Mouse (Mus musculus) liver, embryonic 14.5 days (tissue): ENCODE data around the gene Tfeb. TPM values are rescaled to one million over a fixed set of nuclear protein-coding genes. Genes with fewer than 3 reads are reported as not detected.

Source experiments
- ATAC-seq: fragments of 200-750 bp; cut with Nextera tagmentation; 2 replicates; pipeline ENCODE4 v1.8.0; 2017; ENCODE audit warnings: moderate number of reproducible peaks, mild to moderate bottlenecking, moderate library complexity; ENCODE audit not compliant: insufficient read depth
- DNase-seq, 3 experiments: peaks; one replicate each; pipeline ENCODE4 v3.0.0-alpha.2; 2012 to 2013; ENCODE audit warnings: low read depth in 3 of 3, low spot score in 3 of 3
- H3K27ac ChIP-seq: fragments of 300-500 bp; sonication (generic); 2 replicates; pipeline ENCODE4 v1.5.1; 2014; ENCODE audit warnings: moderate library complexity, mild to moderate bottlenecking, control low read depth, inconsistent platforms
- H3K27me3 ChIP-seq: fragments of 300-500 bp; sonication (generic); 2 replicates; pipeline ENCODE4 v1.6.1; 2014; ENCODE audit warnings: mild to moderate bottlenecking, low read length, moderate library complexity; ENCODE audit not compliant: control insufficient read depth, insufficient read depth
- H3K36me3 ChIP-seq: fragments of 300-500 bp; sonication (generic); replicated peaks from 2 replicates; pipeline ENCODE4 v1.6.1; 2014; ENCODE audit warnings: low read depth; ENCODE audit not compliant: control insufficient read depth, insufficient read depth
- H3K4me1 ChIP-seq, 2 experiments: fragments of 200-500 bp in 1 of 2; fragments of 300-500 bp in 1 of 2; sonication (generic) in 1 of 2; replicated peaks; 2 replicates each; pipeline ENCODE4 v1.6.1; 2012 to 2014; ENCODE audit warnings: antibody characterized with exemption in 1 of 2, inconsistent platforms in 1 of 2, low read length in 1 of 2; ENCODE audit not compliant: control insufficient read depth in 2 of 2, insufficient read depth in 2 of 2
- H3K4me2 ChIP-seq: fragments of 300-500 bp; sonication (generic); 2 replicates; pipeline ENCODE4 v1.6.1; 2014; ENCODE audit warnings: low read depth, mild to moderate bottlenecking, control low read depth, moderate library complexity
- H3K4me3 ChIP-seq, 2 experiments: fragments of 200-500 bp in 1 of 2; fragments of 300-500 bp in 1 of 2; sonication (generic) in 1 of 2; 2 replicates each; pipeline ENCODE4 v1.5.1; 2012 to 2014; ENCODE audit warnings: low read depth in 2 of 2, low read length in 2 of 2, mild to moderate bottlenecking in 2 of 2, control low read depth in 1 of 2, inconsistent platforms in 1 of 2, moderate library complexity in 1 of 2; ENCODE audit not compliant: insufficient read depth in 1 of 2
- H3K9ac ChIP-seq: fragments of 300-500 bp; sonication (generic); replicated peaks from 2 replicates; pipeline ENCODE4 v1.6.1; 2014; ENCODE audit warnings: mild to moderate bottlenecking, control low read depth, moderate library complexity
- H3K9me3 ChIP-seq: fragments of 300-500 bp; sonication (generic); 2 replicates; pipeline ENCODE4 v1.6.1; 2016; ENCODE audit warnings: low read length, mixed read lengths; ENCODE audit not compliant: control insufficient read depth
- CTCF ChIP-seq: IDR thresholded peaks from 2 replicates; pipeline ENCODE4 v1.5.1; 2016; ENCODE audit warnings: antibody characterized with exemption, low read depth, control low read depth
- EP300 ChIP-seq: IDR thresholded peaks from 2 replicates; pipeline ENCODE4 v1.6.1; 2016; ENCODE audit warnings: antibody characterized with exemption, low read depth
- WGBS: fragments of 180-500 bp; shearing (Covaris S2); extraction: QIAGEN DNeasy Blood & Tissue Kit; methylation state at CpG from one replicate; pipeline ENCODE4 v1.1.7; 2014; ENCODE audit not compliant: insufficient replicate concordance; 5-methylcytosine and 5-hydroxymethylcytosine counted together
- polyA plus RNA-seq, 2 experiments: library from polyadenylated mRNA; depleted of rRNA in 1 of 2; stranded (reverse) in 1 of 2; unstranded in 1 of 2; fragments of >200 nt; fragmentation: Nextera tagmentation in 1 of 2; extraction: Ambion mirVana in 1 of 2; gene quantifications; 2 replicates each; pipeline versions ENCODE4 v1.2.1 to v1.2.3; 2012 to 2014

Gene Tfeb
- polyA plus RNA-seq, 2 experiments = 2.4 to 3.2 TPM

GRCm38 (mm10) chr17:47831161-47831560, 94.3 kb downstream of the Tfeb start:
- WGBS = 28% methylated on average over 9 of the region's 9 CpGs

GRCm38 (mm10) chr17:47831772-47832171, 94.9 kb downstream of the Tfeb start:
- 43% methylated on average over 5 of the region's 5 CpGs for WGBS
- Histone ChIP-seq H3K27ac (no peak overlapping the region), H3K9ac (no peak overlapping the region), H3K27me3 (peaks cover 27% of the 10 kb centered on the region), H3K36me3 (no peaks in the 10 kb centered on the region), H3K9me3 (no peaks in the 10 kb centered on the region), H3K4me2 (no peak overlapping the region; the same call in 1 of the 2 replicates), H3K4me3 (no peak overlapping the region), H3K4me1 (no peaks in the 10 kb centered on the region)
- ATAC-seq (no peak), DNase-seq (no peak)
- TF ChIP-seq EP300 (no peak), CTCF (no peak)

More at GRCm38 (mm10) chr17:47831161-47831560, 94.3 kb downstream of the Tfeb start:
- no peak for DNase-seq
- H3K9ac ChIP-seq = no peak overlapping the region
- no peak for ATAC-seq
- H3K27ac ChIP-seq = no peak overlapping the region
- H3K4me2 ChIP-seq = no peak overlapping the region
- no peaks in the 10 kb centered on the region for H3K4me1 ChIP-seq
- H3K4me3 ChIP-seq = no peak overlapping the region
- TF ChIP-seq CTCF (no peak), EP300 (no peak)
- no peaks in the 10 kb centered on the region for H3K9me3 ChIP-seq
- H3K36me3 ChIP-seq = no peaks in the 10 kb centered on the region
- H3K27me3 ChIP-seq = peaks cover 27% of the 10 kb centered on the region

GRCm38 (mm10) chr17:47832501-47833028, 95.7 kb downstream of the Tfeb start:
- no peak overlapping the region for H3K27ac ChIP-seq
- no peak for TF ChIP-seq EP300
- no peak for TF ChIP-seq CTCF
- peak overlapping the region; percentile 34 to 51 for H3K4me3 ChIP-seq
- ATAC-seq (no peak), DNase-seq (no peak)
- 3% methylated on average over 17 of the region's 17 CpGs for WGBS
- H3K4me1 ChIP-seq = no peaks in the 10 kb centered on the region
- no peaks in the 10 kb centered on the region for H3K9me3 ChIP-seq
- H3K9ac ChIP-seq = no peak overlapping the region
- H3K36me3 ChIP-seq = no peaks in the 10 kb centered on the region
- peaks cover 27% of the 10 kb centered on the region for H3K27me3 ChIP-seq
- peak overlapping the region; percentile 63 for H3K4me2 ChIP-seq

- no peak for DNase-seq
- H3K27ac ChIP-seq = no peak overlapping the region
- no peak; the same call in 1 of the 2 replicates for ATAC-seq
Measured at GRCm38 (mm10) chr17:47833029-47833627, 96.3 kb downstream of the Tfeb start.

GRCm38 (mm10) chr17:47833628-47834481, 97.0 kb downstream of the Tfeb start:
- Histone ChIP-seq H3K4me1 (no peaks in the 10 kb centered on the region), H3K4me2 (peak overlapping the region; percentile 63), H3K9ac (no peak overlapping the region), H3K9me3 (no peaks in the 10 kb centered on the region), H3K36me3 (no peaks in the 10 kb centered on the region), H3K4me3 (peak overlapping the region in 1 of 2 experiments; percentile 51; a peak in 2 of 4 replicates), H3K27ac (no peak overlapping the region), H3K27me3 (peaks cover 27% of the 10 kb centered on the region)
- TF ChIP-seq CTCF (no peak), EP300 (no peak)
- ATAC-seq = no peak
- DNase-seq = no peak
- WGBS = 2% methylated on average over 37 of the region's 45 CpGs

More at GRCm38 (mm10) chr17:47833029-47833627, 96.3 kb downstream of the Tfeb start:
- Histone ChIP-seq H3K27me3 (peaks cover 27% of the 10 kb centered on the region), H3K4me1 (no peaks in the 10 kb centered on the region), H3K36me3 (no peaks in the 10 kb centered on the region), H3K4me2 (peak overlapping the region; percentile 63), H3K9ac (no peak overlapping the region), H3K4me3 (peak overlapping the region; percentile 34 to 51), H3K9me3 (no peaks in the 10 kb centered on the region)
- no peak for TF ChIP-seq CTCF
- no peak for TF ChIP-seq EP300
- WGBS = under 1% methylated on average over 42 of the region's 45 CpGs
